Mouse (Mus musculus): ENCODE measurements around the gene Tet2.

The Tet2 gene

GRCm38 (mm10) chr3:133516137-133516536 lies 28.8 kb downstream of the Tet2 start:
- peak; percentile 90 to 92 for DNase-seq

GRCm38 (mm10) chr3:133515204-133515969 lies 29.6 kb downstream of the Tet2 start:
- no peak for DNase-seq

DNA sequence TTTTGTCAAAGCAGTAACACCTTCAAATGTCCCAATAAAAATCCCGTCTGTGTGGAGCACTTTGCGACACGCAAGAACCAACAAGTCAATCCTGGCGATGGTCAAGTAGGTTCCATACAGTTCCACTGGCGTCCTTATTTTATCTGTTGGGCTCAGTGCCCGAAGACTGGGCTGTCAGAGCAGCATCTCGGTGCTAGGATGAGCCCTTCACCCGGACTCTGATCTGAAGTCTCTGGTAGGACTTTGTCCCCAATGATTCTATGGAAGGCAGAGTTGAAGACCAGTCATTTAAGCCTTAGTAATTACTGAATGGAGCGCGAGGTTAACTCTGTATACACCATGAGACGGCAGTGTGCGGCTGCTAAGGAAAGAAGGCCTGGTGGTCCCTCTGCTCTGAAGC lies 30.6 kb downstream of the Tet2 start:
- no peak for DNase-seq

GRCm38 (mm10) chr3:133513475-133513874 lies 31.5 kb downstream of the Tet2 start:
- DNase-seq, result no peak

GRCm38 (mm10) chr3:133510368-133510767 lies 34.6 kb downstream of the Tet2 start:
- no peak for DNase-seq

DNA sequence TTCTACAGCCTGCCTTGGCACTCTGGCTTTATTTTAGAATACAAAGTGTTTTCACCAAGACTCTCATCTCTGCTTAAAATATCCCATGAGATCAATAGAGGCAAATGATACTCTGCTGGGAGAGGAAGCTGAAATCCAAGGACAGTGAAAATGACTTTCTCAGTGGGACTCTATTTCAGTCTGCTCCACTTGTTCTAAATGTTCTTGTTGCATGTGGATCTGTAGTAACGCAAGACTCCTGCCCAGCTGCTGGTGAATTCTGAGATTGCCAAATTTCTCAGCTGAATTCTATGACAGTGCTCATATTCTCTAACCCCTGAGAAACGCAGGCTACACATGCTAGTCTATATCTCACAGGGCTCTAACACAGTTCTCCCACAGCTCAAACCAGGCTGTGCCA lies 35.1 kb downstream of the Tet2 start:
- DNase-seq, result no peak

DNA sequence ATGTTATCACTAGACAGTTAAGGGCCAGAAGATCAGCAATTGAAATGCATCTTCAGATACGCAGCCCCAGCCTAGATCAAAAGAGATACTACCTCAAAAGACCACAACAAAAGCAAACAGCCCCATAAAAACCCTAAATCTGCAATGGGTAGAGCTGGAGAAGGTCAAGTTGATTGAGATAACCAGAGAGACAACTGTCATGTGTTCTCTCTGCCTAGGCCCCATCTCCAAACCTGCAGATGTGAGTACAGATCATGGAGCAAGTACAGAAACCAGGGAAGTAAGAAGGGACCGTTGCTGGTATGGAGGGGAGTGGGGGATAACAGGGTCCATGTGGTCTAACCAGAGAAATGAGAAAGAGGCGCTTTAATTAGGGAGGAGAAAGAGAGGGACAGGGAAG lies 36.1 kb downstream of the Tet2 start:
- DNase-seq, result no peak

DNA sequence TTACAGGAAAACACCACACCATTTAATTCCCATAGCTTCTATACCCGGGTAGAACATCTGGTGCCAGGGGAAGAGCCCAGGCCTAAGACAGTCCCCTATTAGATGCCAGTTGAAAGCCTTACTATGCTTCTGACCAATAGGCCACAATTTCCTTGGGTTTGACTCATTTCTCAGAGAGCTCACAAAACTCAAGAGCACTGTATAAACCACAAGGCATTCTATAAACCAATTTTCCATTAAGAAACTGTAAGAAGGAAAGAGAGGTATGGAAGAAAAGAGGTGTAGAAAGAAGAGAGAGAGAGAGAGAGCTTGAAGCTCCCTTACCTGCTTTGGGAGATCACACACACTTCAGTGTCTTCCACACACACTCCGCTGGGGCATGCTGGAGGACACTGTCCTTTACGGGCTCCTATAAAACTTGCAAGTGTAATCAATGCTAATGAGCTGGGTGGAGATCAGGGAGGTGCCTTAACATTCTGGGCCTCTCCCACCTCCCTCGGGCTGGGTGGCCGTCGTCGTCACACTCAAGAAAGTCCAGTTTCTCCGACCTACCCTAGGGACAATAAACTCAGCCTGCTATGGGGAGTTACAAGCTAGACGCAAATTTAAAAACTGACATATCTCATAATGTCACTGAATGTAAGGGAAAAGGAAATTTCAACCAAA lies 38.5 kb downstream of the Tet2 start:
- no peak for DNase-seq

DNA sequence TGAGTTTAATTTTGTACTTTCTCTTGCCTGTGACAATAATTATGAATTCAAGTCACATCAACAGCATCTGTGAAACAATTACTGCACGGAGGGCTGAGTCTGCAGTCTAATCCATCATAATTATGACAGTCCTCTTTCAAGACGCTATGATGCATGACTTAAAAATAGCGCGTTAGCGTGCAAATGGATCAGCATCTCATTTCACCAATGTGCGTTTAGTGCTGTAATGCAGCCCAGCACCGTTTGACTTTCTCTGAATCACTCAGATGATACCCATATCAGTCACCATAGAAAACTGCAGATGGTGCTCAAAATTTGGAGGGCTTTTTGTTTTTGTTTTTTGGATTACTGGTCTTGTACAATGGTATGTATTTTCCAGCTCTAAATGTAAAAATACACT lies 48.0 kb downstream of the Tet2 start:
- DNase-seq, result no peak

- DNase-seq, result no peak
Measured at GRCm38 (mm10) chr3:133491370-133491769, 53.6 kb downstream of the Tet2 start.

DNA sequence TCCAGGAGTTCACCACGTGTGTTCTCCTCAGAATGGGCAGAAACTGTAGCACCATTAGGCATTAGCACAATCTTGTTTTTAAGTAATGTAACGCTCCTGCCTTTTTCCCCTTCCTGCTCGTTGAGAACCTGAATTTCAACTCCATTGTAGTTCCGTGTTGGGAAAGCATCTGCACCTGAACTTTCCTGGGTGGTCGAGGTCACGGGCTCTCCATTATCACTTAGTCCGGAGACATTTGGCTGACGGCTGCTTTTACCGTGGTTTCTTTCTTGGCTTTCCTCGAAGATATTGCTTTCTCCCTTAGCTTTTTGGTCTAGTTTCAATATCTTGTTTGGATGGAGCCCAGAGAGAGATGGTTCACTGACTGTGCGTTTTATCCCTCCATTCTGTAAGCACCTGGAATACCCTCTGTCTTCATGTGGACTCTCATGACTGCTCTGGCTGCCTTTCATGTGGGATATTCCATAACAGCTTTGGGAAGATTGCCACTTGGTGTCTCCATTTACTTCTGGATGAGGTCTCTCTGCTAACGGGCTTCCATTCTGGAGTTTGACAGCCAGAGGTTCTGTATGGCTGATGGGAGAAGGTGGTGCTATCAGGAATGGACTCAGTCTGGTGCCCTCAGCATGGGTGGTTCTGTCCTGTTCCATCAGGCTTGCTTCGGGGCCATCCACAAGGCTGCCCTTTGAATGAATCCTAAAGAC lies 56.8 kb downstream of the Tet2 start:
- DNase-seq, result no peak

DNA sequence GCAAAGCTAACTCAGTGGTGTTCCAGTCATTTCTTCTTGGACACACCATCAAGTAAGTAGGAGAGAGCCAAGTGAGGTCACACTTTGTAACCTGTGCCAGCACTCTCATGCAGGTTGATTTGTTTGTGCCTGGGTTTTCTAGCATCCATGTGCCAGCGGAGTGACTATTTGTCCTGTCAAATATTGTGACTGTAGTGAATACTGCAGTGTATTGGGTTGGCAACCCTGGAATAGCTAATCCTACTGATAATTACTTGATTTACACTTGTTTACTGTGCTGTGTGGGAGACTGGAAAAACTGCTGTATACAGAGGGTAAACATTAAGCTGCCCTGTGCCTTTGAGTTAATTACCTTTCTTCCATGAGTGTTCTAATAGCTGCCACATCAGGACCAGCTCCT lies 62.1 kb downstream of the Tet2 start:
- DNase-seq, result peak; percentile 12 to 38

GRCm38 (mm10) chr3:133478987-133479386 lies 66.0 kb downstream of the Tet2 start:
- DNase-seq, result no peak

- DNase-seq, result no peak
Measured at GRCm38 (mm10) chr3:133473781-133474180, 71.2 kb downstream of the Tet2 start.

DNA sequence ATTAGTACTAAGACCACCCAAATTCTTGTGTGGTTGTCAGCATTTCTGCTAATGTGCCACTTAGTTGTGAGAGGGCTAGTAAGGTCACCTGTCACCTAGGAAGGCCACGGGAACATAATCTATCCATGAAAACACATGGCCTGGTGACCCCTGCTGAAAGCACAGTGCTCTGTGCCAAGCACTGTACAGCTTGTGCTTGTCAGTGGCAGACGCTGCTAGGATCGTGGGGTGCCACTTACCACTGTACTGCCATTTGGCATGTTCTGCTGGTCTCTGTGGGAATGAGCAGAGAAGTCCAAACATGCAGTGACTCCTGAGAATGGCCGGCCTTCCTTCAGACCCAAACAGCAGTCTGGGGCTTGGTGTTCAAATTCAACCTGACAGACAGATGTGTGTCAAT lies 73.8 kb downstream of the Tet2 start:
- peak; percentile 61 to 74 for DNase-seq

DNA sequence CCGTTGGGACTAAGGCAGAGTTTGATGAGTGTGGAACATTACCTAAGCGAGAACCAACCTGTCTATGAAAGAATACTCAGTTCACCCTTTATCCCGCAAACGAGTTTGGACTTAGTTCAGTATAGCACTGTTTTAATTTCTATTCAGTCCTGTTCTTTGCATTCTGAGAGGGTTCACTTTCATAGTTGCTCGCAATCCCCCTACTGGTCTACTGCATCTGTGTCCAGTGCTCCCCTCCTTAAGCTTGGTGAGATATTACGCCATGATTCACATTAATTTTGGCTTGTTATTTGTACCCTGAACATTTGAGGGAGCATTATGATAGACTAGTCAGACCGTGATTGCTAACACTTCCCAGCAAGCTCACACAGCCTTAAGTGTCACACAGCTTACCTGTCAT lies 76.1 kb downstream of the Tet2 start:
- no peak for DNase-seq

DNA sequence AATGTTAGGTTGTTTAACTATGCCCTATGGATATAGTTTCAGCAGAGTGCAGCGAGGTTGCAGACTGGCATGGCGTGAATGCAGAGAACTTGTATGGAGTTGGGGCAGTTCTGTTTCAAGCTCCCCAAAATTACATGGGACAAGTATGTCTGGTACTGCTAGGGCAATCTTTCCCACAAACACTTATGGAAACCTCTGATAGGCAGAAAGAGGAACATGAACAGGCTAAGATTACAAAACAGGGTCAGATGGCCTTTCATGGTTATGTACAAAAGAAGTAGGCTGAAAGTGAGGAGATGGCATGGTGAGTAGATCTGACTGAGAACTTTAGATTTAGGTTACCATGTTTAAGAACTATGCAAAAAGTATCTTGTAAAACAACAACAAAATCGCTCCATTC lies 81.7 kb downstream of the Tet2 start:
- no peak for DNase-seq

DNA sequence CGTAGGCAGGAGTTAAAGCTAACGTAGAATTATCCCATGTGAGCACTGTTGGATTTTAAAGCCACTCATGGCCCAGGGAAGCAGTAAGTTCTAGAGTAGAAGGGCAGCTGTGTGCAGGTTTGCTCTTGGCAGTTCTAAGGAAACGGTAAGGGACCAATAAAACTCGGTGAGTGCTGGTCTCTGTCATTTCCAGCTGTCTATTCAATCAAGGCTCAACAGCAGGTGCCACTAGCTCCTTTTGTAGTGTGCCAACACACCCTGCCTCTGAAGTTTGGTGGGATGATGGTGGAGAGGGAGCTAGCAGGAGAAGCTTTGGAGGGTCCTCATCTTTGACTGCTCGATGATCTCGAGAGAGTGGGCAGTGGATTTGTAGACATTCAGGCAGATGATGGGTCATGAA lies 82.5 kb downstream of the Tet2 start:
- no peak for DNase-seq

DNA sequence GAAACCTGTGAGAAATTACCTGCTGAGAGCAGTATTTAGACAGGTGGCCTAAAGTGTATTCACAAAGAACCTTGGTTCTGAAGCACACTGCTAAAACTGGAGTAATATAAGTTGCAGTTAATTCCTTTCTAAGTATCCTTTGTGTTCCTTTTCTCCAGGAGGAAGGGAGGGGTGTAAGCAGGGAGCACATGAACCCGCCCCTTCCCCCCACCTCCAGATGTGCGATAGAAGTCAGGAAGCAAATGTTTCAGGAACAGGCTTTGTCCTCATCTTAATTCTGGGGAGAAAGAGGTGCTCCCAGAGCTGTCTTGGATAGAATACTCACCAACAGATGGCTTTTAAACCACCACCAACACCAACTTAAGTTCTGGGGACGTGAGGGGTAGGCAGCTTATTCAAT lies 82.9 kb downstream of the Tet2 start:
- DNase-seq, result no peak

DNA sequence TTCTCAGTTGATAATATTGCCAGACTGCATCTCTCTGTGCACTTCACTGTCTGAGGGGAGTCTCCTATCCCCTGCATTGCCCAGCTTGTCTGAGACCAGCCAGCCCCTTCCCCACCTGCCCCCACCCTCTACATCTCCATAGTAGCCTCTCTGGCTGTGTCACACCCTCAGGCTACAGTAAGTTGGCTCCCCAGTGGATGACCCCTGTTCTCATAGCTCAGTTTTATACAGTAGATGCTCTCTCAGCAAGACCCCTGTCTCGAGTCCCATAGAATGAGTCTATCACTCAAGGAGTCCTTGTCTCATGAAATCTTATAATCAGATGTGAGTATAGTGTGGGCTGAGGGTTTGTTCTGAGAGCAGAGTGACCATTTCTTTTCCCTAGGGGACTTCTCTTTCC lies 85.8 kb downstream of the Tet2 start:
- DNase-seq, result no peak

- DNase-seq, result no peak
Measured at GRCm38 (mm10) chr3:133453896-133454295, 91.0 kb downstream of the Tet2 start.

- DNase-seq, result no peak
Measured at GRCm38 (mm10) chr3:133436919-133437320, 108.0 kb downstream of the Tet2 start.

DNA sequence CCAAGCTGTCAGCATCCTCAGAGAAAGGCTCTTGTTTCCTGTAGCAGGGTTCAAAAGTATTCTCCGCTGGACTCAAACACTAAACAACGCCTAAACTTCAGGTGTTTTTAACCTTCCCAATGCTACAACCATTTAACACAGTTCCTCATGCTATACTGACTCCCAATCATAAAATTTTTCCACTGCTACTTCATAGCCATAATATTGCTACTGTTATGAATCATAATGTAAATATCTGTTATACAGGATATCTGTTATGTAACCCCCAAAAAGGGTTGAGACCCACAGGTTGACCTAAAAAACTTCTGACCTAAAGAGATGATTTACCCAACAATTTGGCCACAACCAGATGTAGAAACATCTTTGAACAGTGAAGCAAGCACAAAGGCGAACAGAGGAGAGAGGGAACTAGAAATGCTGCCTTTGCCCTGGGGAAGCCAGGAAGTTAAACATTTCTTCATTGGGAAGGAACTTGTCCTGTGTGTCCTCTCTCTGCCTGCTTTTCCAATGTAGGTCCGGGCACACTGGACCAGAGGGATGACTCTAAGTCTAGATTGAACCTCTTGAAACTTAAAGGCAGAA lies 108.6 kb downstream of the Tet2 start:
- DNase-seq, result no peak

GRCm38 (mm10) chr3:133435774-133436148 lies 109.2 kb downstream of the Tet2 start:
- DNase-seq, result no peak

Measured in cerebellum, postnatal 14 days (tissue).